Mouse (Mus musculus): ENCODE results near the gene Fndc3b. TPM values are rescaled to one million over a fixed set of nuclear protein-coding genes. Genes with fewer than 3 reads are reported as not detected.

The Fndc3b gene
- polyA plus RNA-seq, 1 experiment from 2014 or later = 12.3 TPM

GRCm38 (mm10) chr3:27616421-27617236, 94.5 kb downstream of the Fndc3b start:
- Histone ChIP-seq H3K9ac (ENCODE audit: low read depth, low read length) (no peak overlapping the region), H3K27me3 (replicated peaks; ENCODE audit: control insufficient read depth, insufficient read depth, low read length) (no peaks in the 10 kb centered on the region), H3K4me1 (replicated peaks; ENCODE audit: control insufficient read depth, insufficient read depth, low read length) (peaks cover 18% of the 10 kb centered on the region), H3K27ac (ENCODE audit: low read depth, low read length) (no peak overlapping the region), H3K4me2 (no peak overlapping the region), H3K36me3 (ENCODE audit: control insufficient read depth, insufficient read depth, low read length) (no peaks in the 10 kb centered on the region), H3K4me3 (ENCODE audit: low read depth, low read length) (no peak overlapping the region), H3K9me3 (ENCODE audit: control insufficient read depth, low read length) (no peaks in the 10 kb centered on the region)
- 41% methylated on average over 19 of the region's 19 CpGs for WGBS
- ATAC-seq (replicated peaks; ENCODE audit: low FRiP score) (peak; percentile 18; the same call in 1 of the 2 replicates), DNase-seq (ENCODE audit: low spot score) (no peak)

DNA sequence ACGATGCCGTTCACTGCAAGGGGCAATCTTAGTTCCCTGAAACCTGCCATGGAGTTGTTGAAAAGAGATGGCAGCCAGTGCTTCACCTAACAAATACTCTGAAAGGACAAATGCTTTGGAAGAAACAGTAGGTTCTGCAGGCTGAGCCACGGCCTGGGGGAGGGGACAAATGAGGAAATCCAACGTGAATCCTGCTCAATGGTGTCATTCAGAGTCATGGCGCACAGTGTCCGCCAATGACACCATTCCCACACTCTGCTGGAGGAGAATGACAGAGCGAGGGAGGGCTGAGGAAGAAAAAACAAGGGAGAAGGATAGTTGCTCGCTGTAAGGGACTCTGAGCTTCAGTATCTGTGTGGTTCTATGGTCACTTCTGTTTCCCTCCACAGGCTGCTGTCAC, 95.6 kb downstream of the Fndc3b start:
- H3K9ac ChIP-seq (ENCODE audit: low read depth, low read length) = no peak overlapping the region
- H3K27me3 ChIP-seq (replicated peaks; ENCODE audit: control insufficient read depth, insufficient read depth, low read length) = no peaks in the 10 kb centered on the region
- H3K36me3 ChIP-seq (ENCODE audit: control insufficient read depth, insufficient read depth, low read length) = no peaks in the 10 kb centered on the region
- H3K4me3 ChIP-seq (ENCODE audit: low read depth, low read length) = no peak overlapping the region
- ATAC-seq (replicated peaks; ENCODE audit: low FRiP score) (no peak), DNase-seq (ENCODE audit: low spot score) (no peak)
- no peak overlapping the region for H3K27ac ChIP-seq (ENCODE audit: low read depth, low read length)
- H3K9me3 ChIP-seq (ENCODE audit: control insufficient read depth, low read length) = no peaks in the 10 kb centered on the region
- H3K4me2 ChIP-seq = no peak overlapping the region
- peaks cover 18% of the 10 kb centered on the region for H3K4me1 ChIP-seq (replicated peaks; ENCODE audit: control insufficient read depth, insufficient read depth, low read length)
- WGBS = 70% methylated on average over 8 of the region's 8 CpGs

DNA sequence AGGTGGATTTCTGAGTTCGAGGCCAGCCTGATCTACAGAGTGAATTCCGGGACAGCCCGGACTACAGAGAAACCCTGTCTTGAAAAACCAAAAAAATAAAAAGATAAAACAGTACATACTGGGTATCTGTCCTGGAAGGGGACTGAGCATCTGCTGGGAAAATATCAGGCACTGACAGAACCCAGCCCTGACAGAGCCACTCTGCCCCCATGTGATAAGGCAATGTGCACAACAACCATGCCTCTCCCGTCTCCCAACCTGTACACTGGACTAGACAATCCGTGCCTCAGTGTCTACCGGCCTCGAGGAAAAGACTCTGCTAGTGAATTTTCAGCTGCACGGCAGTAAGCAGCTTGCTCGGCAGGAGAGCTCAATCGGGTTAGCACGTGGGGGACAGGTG, 97.3 kb downstream of the Fndc3b start:
- 66% methylated on average over 11 of the region's 11 CpGs for WGBS
- Histone ChIP-seq H3K27ac (ENCODE audit: low read depth, low read length) (no peak overlapping the region), H3K4me2 (no peak overlapping the region), H3K9ac (ENCODE audit: low read depth, low read length) (no peak overlapping the region), H3K4me3 (ENCODE audit: low read depth, low read length) (no peak overlapping the region), H3K27me3 (replicated peaks; ENCODE audit: control insufficient read depth, insufficient read depth, low read length) (no peaks in the 10 kb centered on the region), H3K4me1 (replicated peaks; ENCODE audit: control insufficient read depth, insufficient read depth, low read length) (peaks cover 18% of the 10 kb centered on the region), H3K36me3 (ENCODE audit: control insufficient read depth, insufficient read depth, low read length) (no peaks in the 10 kb centered on the region), H3K9me3 (ENCODE audit: control insufficient read depth, low read length) (no peaks in the 10 kb centered on the region)
- DNase-seq (ENCODE audit: low spot score) = no peak
- peak; percentile 77 for ATAC-seq (replicated peaks; ENCODE audit: low FRiP score)

GRCm38 (mm10) chr3:27613011-27613410, 98.1 kb downstream of the Fndc3b start:
- peaks cover 18% of the 10 kb centered on the region for H3K4me1 ChIP-seq (replicated peaks; ENCODE audit: control insufficient read depth, insufficient read depth, low read length)
- H3K9ac ChIP-seq (ENCODE audit: low read depth, low read length) = no peak overlapping the region
- no peak for DNase-seq (ENCODE audit: low spot score)
- H3K27me3 ChIP-seq (replicated peaks; ENCODE audit: control insufficient read depth, insufficient read depth, low read length) = no peaks in the 10 kb centered on the region; the same call in 1 of the 2 replicates
- no peaks in the 10 kb centered on the region for H3K9me3 ChIP-seq (ENCODE audit: control insufficient read depth, low read length)
- no peak overlapping the region for H3K4me3 ChIP-seq (ENCODE audit: low read depth, low read length)
- ATAC-seq (replicated peaks; ENCODE audit: low FRiP score) = no peak
- no peak overlapping the region for H3K4me2 ChIP-seq
- H3K27ac ChIP-seq (ENCODE audit: low read depth, low read length) = no peak overlapping the region
- H3K36me3 ChIP-seq (ENCODE audit: control insufficient read depth, insufficient read depth, low read length) = no peaks in the 10 kb centered on the region
- 55% methylated on average over 4 of the region's 4 CpGs for WGBS

DNA sequence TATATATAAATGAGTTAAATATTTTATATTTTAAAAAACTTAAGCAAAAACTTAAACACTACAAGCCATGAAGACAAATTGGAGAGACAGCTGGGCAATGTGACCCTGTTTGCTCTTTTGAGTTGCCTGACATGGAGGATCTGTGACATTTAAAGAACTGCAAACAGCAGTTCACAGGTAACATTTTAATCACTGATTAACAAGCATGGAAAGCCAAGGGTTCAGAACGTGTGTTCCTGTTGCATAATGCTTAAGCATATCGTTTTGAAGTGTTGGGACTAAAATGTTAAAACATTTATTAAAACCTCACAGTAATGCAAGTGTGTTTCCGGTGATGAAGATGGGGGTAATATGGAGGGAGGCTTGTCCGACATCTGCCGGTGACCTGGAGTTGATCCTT, 99.1 kb downstream of the Fndc3b start:
- DNase-seq (ENCODE audit: low spot score) (no peak), ATAC-seq (replicated peaks; ENCODE audit: low FRiP score) (no peak)
- peaks cover 18% of the 10 kb centered on the region for H3K4me1 ChIP-seq (replicated peaks; ENCODE audit: control insufficient read depth, insufficient read depth, low read length)
- no peaks in the 10 kb centered on the region; the same call in 1 of the 2 replicates for H3K27me3 ChIP-seq (replicated peaks; ENCODE audit: control insufficient read depth, insufficient read depth, low read length)
- no peak overlapping the region for H3K4me2 ChIP-seq
- H3K9ac ChIP-seq (ENCODE audit: low read depth, low read length) = no peak overlapping the region
- no peak overlapping the region for H3K4me3 ChIP-seq (ENCODE audit: low read depth, low read length)
- no peak overlapping the region for H3K27ac ChIP-seq (ENCODE audit: low read depth, low read length)
- H3K9me3 ChIP-seq (ENCODE audit: control insufficient read depth, low read length) = no peaks in the 10 kb centered on the region
- no peaks in the 10 kb centered on the region for H3K36me3 ChIP-seq (ENCODE audit: control insufficient read depth, insufficient read depth, low read length)
- WGBS = 88% methylated on average over 5 of the region's 5 CpGs

DNA sequence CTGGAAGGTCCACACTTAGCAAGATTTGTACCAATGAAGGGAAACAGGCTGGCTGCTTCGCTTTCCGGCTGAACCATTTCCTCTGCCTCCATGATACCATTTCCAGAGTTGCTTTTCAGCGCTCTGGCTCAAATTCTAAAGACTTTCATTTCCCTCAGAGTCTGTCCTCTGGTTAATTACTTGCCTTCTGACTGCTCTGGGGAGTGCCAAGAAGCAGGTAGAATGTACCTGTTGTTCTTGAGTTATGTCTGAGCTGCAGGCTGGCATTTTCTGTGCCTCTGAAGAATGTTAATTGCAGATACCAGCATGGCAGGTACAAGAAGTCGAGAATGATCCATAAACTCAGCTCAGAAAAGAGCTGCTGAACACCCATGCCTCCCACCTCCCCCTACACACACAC, 100.6 kb downstream of the Fndc3b start:
- Histone ChIP-seq H3K36me3 (ENCODE audit: control insufficient read depth, insufficient read depth, low read length) (no peaks in the 10 kb centered on the region), H3K27ac (ENCODE audit: low read depth, low read length) (no peak overlapping the region), H3K27me3 (replicated peaks; ENCODE audit: control insufficient read depth, insufficient read depth, low read length) (no peaks in the 10 kb centered on the region; the same call in 1 of the 2 replicates), H3K4me2 (no peak overlapping the region), H3K4me1 (replicated peaks; ENCODE audit: control insufficient read depth, insufficient read depth, low read length) (peaks cover 19% of the 10 kb centered on the region), H3K9me3 (ENCODE audit: control insufficient read depth, low read length) (no peaks in the 10 kb centered on the region), H3K4me3 (ENCODE audit: low read depth, low read length) (no peak overlapping the region), H3K9ac (ENCODE audit: low read depth, low read length) (no peak overlapping the region)
- ATAC-seq (replicated peaks; ENCODE audit: low FRiP score) (no peak), DNase-seq (ENCODE audit: low spot score) (no peak)
- WGBS = 75% methylated on average over 4 of the region's 4 CpGs

DNA sequence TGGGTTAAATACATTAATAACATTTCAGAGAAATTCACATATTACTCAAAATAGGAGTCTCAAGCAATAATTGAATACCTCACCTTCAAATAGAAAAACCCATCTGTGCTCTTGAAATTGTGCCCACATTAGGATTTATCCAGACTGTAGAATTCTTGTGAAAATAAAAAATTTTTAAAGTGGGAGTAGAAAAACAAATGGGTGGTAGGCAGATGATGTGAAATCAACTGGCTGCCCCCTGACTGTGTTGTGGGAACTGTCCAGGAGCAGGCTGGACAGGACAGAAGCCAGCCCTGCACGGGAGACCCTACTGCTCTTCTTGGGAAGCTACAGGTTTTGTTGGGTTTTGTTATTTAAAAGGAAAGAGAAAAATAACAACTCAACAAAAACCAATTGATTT, 101.0 kb downstream of the Fndc3b start:
- Histone ChIP-seq H3K4me1 (replicated peaks; ENCODE audit: control insufficient read depth, insufficient read depth, low read length) (peaks cover 19% of the 10 kb centered on the region), H3K27ac (ENCODE audit: low read depth, low read length) (no peak overlapping the region), H3K27me3 (replicated peaks; ENCODE audit: control insufficient read depth, insufficient read depth, low read length) (no peaks in the 10 kb centered on the region; the same call in 1 of the 2 replicates), H3K9me3 (ENCODE audit: control insufficient read depth, low read length) (no peaks in the 10 kb centered on the region), H3K4me3 (ENCODE audit: low read depth, low read length) (no peak overlapping the region), H3K36me3 (ENCODE audit: control insufficient read depth, insufficient read depth, low read length) (no peaks in the 10 kb centered on the region), H3K4me2 (no peak overlapping the region), H3K9ac (ENCODE audit: low read depth, low read length) (no peak overlapping the region)
- no peak for ATAC-seq (replicated peaks; ENCODE audit: low FRiP score)
- 78% methylated on average over 1 of the region's 1 CpGs for WGBS
- no peak for DNase-seq (ENCODE audit: low spot score)

DNA sequence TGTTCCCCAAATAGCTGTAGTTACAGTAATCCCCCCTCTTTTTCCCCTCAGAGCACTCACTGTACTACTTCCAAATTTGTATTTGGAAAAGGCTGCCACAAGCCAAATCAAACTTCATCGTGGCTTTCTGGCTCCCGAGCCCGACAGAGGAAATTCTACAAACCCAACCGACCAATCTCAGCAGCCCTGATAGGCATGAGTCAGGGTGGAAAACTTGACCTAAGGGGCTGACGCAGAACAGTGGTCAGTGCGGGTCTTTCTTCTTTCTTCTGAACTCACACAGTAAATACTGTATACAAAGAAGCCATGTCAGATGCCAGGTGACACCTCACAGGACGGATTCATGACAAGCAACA, 103.3 kb downstream of the Fndc3b start:
- Histone ChIP-seq H3K9me3 (ENCODE audit: control insufficient read depth, low read length) (no peaks in the 10 kb centered on the region), H3K4me2 (no peak overlapping the region), H3K9ac (ENCODE audit: low read depth, low read length) (no peak overlapping the region), H3K27me3 (replicated peaks; ENCODE audit: control insufficient read depth, insufficient read depth, low read length) (no peaks in the 10 kb centered on the region; the same call in 1 of the 2 replicates), H3K36me3 (ENCODE audit: control insufficient read depth, insufficient read depth, low read length) (no peaks in the 10 kb centered on the region), H3K27ac (ENCODE audit: low read depth, low read length) (peak overlapping the region; percentile 52), H3K4me3 (ENCODE audit: low read depth, low read length) (no peak overlapping the region), H3K4me1 (replicated peaks; ENCODE audit: control insufficient read depth, insufficient read depth, low read length) (peaks cover 19% of the 10 kb centered on the region)
- 29% methylated on average over 7 of the region's 7 CpGs for WGBS
- ATAC-seq (replicated peaks; ENCODE audit: low FRiP score) (no peak), DNase-seq (ENCODE audit: low spot score) (no peak)

Measured in liver, embryonic 11.5 days (tissue).